Mouse (Mus musculus): ENCODE data around the gene Sarnp.
"Not testable (repeated sequence)": the region's sequence is repeated elsewhere in the genome, so short reads cannot be mapped to it uniquely, and the experiment has no call there.

Sarnp gene

DNA sequence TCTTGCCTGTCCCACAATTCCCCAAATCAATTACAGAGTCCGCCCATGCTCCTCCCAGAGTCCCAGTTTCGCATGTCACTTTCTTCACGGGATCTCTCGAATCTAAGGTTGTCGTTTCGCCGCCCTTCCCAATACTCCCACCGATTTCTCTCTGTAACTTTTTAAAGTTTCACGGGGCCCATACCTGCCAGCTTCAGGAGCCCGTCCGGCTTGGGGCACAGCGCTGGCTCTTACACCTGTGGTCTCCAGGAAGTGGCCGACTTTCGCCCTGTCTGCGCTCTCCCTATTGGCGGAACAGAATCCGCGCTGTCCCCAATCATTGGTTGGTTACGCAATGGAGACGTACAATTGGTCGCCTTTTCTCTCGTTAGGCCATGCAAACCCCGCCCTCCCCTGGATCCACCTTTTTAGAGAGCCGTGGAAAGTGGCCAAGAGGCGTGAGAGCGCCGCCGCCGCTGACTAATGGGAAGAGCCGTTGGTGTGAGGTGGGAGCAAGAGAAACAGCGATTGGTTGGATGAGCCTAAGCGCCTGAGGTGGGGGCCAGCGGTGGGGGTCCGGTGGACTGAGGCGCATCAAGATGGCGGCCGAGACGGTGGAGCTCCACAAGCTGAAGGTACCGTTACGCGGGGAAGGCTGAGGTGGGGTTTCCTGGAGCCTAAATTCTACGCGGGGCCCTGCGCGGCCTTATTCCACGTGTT is 4.4 kb downstream of the Sarnp start, which contains the start of gene Ormdl2:
Gene Ormdl2, minus strand, starts transcription at position 288 of the 699 bp plus-strand sequence.
- peak; percentile 99 for DNase-seq (ENCODE audit: low spot score)

GRCm38 (mm10) chr10:128822135-128822534 is 5.0 kb downstream of the Sarnp start:
- DNase-seq (ENCODE audit: low spot score), result no peak

DNA sequence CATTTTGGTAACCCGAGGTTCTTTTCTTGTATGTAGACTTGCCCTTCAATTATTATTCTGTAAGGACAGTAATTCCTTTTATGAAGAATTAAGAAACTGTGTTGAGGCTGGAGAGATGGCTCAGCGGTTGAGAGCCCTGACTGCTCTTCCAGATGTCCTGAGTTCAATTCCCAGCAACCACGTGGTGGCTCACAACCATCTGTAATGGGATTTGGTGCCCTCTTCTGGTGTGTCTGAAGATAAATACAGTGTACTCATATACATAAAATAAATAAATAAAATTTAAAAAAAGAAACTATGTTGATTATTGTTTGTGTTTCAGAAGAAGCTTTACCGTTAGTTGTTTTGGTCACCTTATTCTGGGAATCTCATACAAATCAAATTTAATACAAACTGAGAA is 6.0 kb downstream of the Sarnp start:
- DNase-seq (ENCODE audit: low spot score), result not testable (repeated sequence)

GRCm38 (mm10) chr10:128823821-128824220 is 6.7 kb downstream of the Sarnp start:
- DNase-seq (ENCODE audit: low spot score), result no peak

- DNase-seq (ENCODE audit: low spot score), result no peak
Measured at GRCm38 (mm10) chr10:128837400-128837799, 20.3 kb downstream of the Sarnp start.

DNA sequence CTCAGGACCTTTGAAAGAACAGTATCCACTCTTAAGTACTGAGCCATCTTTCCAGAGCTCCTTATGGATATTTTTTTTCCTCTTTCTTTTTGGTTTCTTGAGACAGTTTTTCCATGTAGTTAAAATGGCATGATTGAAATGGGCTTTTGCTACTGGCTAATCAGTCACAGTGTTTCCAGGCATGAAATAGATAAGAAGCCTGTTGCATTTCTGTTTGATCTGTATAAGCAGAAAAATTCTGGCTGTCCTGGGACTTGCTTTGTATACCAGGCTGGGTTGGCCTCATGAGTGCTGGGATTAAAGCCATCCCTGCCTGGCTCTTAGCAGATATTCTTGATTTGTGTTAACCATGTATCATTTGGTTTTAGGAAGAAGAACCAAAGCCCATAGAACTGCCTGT is 22.3 kb downstream of the Sarnp start:
- DNase-seq (ENCODE audit: low spot score), result no peak

GRCm38 (mm10) chr10:128840612-128841011 is 23.5 kb downstream of the Sarnp start:
- DNase-seq (ENCODE audit: low spot score), result no peak

GRCm38 (mm10) chr10:128843260-128843659 is 26.1 kb downstream of the Sarnp start:
- no peak for DNase-seq (ENCODE audit: low spot score)

- DNase-seq (ENCODE audit: low spot score), result peak; percentile 81
Measured at GRCm38 (mm10) chr10:128845516-128845915, 28.4 kb downstream of the Sarnp start.

DNA sequence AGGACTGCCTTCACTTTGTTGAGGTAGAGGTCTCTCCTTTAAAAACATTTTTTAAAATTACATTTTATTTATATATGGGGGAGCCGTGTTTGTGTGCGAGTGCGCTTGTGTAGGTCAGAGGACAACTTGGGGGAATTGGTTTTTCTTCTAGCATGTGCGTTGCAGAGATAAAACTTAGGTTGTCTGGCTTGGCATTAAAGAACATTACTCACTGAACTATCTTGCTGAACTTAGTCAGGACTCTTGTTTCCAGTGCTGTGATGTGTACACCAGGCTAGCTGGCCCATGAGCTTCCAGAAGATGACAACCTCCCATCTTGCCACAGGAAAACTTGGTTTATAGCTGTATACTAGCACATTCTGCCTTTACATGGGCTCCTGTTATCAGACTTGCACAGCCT is 29.5 kb downstream of the Sarnp start:
- DNase-seq (ENCODE audit: low spot score), result no peak

- no peak for DNase-seq (ENCODE audit: low spot score)
Measured at GRCm38 (mm10) chr10:128848426-128848825, 31.3 kb downstream of the Sarnp start.

DNA sequence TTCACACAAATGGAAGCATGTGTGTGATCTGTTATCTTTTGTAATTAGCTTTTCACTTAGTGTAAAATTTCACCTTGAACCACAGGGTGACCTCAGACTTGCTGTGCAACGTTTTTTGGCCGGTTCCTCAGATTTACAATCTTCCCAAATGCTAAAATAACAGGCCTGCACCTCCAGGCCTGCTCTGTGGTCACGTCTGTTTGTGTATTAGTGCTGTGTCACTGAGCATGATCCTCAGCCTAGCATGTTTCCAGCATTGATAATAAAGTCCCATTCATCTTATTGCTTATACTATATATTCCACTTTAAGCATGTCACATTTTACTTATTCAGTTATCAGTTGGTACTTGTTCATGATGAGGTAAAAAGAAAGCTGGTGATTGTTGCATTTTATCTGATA is 33.2 kb downstream of the Sarnp start:
- DNase-seq (ENCODE audit: low spot score), result no peak

DNA sequence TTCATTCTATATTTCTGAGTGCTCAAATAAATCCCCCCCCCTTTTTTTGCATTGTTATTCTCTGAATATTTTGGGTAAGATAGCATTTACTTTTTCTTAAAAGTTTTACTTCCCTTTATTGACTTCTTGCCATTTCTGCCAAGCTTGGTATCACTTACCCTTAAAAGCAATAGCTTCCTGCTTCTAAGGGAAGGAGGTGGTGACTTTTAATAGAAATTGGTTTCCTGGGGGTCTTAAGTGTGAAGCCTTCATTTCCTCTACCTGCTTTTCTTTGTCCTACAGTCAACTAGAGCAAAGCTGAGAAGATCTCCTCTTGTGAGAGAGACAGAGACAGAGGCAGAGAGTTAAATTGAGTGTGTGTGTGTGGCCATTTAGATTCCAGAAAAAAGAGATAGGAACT is 44.0 kb downstream of the Sarnp start:
- no peak for DNase-seq (ENCODE audit: low spot score)

DNA sequence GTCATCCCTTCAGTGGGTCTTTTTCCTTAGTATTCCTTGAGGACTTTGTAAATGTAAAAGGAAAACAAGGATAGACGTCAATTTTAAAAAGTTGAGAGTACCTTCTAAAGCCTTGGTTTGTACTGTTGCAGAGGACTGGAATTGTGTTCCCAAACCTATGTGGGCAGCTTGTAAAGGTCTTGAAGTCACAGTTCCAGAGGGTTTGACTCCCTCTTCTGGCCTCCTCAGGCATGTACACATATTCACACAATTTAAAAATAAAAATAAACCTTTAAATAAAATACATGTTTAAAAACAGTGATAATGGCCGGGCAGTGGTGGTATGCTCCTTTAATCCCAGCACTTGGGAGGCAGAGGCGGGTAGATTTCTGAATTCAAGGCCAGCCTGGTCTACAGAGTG is 48.9 kb downstream of the Sarnp start:
- peak; percentile 25 for DNase-seq (ENCODE audit: low spot score)

- no peak for DNase-seq (ENCODE audit: low spot score)
Measured at GRCm38 (mm10) chr10:128866518-128866917, 49.4 kb downstream of the Sarnp start.

DNA sequence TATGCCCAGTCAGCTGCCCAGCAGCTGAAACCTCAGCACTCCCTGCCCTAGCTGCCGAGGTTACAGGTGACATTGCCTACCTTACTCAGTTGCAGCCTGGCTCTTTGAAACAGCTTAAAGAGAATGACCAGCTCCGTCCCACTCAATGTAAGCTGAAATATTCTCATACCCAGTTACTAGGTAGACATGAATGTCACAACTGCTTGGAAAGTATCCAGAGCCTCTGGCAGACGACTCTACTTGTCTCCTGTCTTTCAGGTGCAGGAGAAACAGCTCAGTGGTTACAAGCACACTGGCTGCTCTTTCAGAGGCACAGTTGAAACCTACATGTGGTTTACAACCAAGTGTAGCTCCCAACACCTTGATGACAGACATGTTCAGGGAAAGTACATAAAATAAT is 53.2 kb downstream of the Sarnp start:
- no peak for DNase-seq (ENCODE audit: low spot score)

DNA sequence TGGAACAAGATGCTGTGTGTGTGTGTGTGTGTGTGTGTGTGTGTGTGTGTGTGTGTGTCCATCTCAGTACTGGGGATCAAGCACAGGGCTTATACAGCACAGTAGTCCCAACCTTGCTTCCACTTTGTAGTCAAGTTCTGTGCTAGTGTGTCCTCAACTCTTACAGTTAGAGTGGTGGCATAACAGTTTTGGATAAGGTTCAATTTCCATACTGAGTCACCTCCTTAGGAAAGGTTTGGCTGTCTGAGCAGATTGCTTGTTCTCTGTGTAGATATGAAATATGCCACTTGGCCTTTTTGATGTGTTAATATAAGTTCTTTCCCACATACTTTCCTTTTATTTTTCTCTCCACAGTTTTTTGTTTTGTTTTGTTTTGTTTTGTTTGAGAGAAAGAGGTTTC is 61.2 kb downstream of the Sarnp start:
- DNase-seq (ENCODE audit: low spot score), result no peak

DNA sequence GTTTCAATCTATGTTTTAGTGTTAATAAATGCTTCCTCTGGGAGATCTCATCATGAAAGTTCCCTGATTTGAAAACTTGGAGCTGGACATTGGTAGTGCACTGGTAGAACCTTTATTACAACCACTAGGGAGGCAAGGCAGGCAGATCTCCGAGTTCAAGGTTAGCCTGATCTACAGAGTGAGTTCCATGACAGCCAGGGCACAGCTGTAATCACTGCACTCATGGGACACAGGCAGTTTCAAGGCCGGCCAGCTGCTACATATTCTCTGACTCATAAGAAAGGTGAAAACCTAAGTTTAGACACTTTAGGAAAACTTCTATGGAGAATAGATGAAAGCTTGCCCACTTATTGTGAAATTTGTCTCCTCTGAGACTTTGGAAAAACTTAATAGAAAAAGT is 61.7 kb downstream of the Sarnp start:
- DNase-seq (ENCODE audit: low spot score), result no peak

DNA sequence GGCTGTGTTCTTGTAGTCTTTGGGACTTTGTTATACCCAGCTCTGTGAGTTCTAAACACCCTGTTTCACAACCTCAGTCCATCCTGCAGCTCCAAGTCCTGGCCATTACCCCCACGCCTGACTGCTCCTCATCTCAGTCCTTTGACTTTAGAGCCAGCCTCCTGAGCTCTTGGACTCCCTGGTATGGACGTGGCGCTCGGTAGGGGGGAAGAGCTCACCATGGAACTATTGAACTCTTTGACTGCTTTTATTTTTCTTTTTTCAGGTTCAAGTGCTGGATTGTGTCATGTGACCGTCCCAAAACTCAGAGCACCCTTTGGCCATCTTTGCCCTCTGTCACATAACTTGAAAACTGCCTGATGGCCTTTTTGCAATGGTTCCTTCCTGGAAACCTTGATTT is 64.9 kb downstream of the Sarnp start:
- DNase-seq (ENCODE audit: low spot score), result no peak

- peak; percentile 83 for DNase-seq (ENCODE audit: low spot score)
Measured at GRCm38 (mm10) chr10:128888941-128889827, 72.1 kb downstream of the Sarnp start.

- DNase-seq (ENCODE audit: low spot score), result no peak
Measured at GRCm38 (mm10) chr10:128889846-128890245, 72.7 kb downstream of the Sarnp start.

DNA sequence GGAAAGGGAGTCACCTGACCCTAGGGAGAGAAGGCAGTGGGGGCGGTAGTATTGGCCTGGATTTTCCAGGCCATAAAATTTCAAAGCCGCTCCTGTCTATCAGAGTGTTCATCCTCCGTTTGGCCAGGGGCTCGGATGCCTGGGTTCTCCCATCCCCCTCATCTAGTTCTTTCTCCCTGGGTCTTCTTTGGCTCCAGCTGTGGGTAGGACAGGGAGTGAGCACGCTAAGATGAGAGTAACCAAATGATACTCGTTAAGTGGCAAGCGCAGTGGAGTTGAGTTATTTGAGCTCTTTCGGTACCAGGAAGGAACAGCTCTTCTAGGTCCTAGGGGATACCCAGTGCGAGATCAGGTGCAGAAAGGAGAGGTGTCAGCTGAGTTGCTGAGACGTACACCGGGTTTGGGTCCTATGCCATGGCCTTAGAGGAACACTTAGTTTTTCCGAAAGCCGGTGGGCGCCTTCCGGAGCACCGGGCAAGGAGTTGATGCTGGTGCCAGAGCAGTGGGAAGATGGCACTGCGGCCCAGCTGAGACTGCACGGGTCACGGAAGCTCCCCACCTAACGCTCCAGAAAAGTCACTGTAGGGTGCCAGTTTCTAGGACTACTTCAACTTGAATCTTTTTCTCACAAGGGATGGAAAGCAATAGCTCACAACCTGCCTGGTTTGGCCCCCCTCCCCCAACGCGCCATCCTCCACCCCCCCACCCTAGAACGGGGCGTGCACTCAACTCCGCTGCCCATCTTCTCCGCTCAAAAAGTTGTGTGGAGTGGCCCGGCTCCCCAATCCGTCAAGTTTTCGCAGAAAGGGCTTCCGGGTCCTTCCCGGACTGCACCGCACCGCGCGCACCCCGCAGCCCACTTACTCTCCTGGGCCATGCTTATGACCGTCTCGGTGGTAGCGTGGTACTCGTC is 73.5 kb downstream of the Sarnp start:
- peak; percentile 32 for DNase-seq (ENCODE audit: low spot score)
